Mouse (Mus musculus) hindbrain, embryonic 12.5 days (tissue): ENCODE data around the gene Gm6904. TPM values are rescaled to one million over a fixed set of nuclear protein-coding genes. Genes with fewer than 3 reads are reported as not detected.
"Not testable (repeated sequence)": the region's sequence is repeated elsewhere in the genome, so short reads cannot be mapped to it uniquely, and the experiment has no call there.

Source experiments
- ATAC-seq: fragments of 200-750 bp; cut with Nextera tagmentation; 2 replicates; pipeline ENCODE4 v1.8.0; 2017; ENCODE audit warnings: moderate TSS enrichment; ENCODE audit not compliant: low FRiP score
- H3K27ac ChIP-seq: fragments of 300-500 bp; sonication (generic); 2 replicates; pipeline ENCODE4 v1.5.1; 2016; ENCODE audit warnings: mild to moderate bottlenecking
- H3K27me3 ChIP-seq: fragments of 300-500 bp; sonication (generic); 2 replicates; pipeline ENCODE4 v1.6.1; 2016; ENCODE audit warnings: mild to moderate bottlenecking
- H3K36me3 ChIP-seq: fragments of 300-500 bp; sonication (generic); 2 replicates; pipeline ENCODE4 v1.6.1; 2016; ENCODE audit warnings: mild to moderate bottlenecking
- H3K4me1 ChIP-seq: fragments of 300-500 bp; sonication (generic); 2 replicates; pipeline ENCODE4 v1.6.1; 2016
- H3K4me2 ChIP-seq: fragments of 300-500 bp; sonication (generic); replicated peaks from 2 replicates; pipeline ENCODE4 v1.6.1; 2016; ENCODE audit warnings: mild to moderate bottlenecking
- H3K4me3 ChIP-seq: fragments of 300-500 bp; sonication (generic); 2 replicates; pipeline ENCODE4 v1.5.1; 2016; ENCODE audit warnings: mild to moderate bottlenecking
- H3K9ac ChIP-seq: fragments of 300-500 bp; sonication (generic); 2 replicates; pipeline ENCODE4 v1.6.1; 2016; ENCODE audit warnings: mild to moderate bottlenecking, moderate library complexity
- H3K9me3 ChIP-seq: fragments of 300-500 bp; sonication (generic); replicated peaks from 2 replicates; pipeline ENCODE4 v1.6.1; 2016; ENCODE audit warnings: mild to moderate bottlenecking
- WGBS: fragments of 180-500 bp; shearing (Covaris S2); methylation state at CpG from one replicate; pipeline ENCODE4 v1.1.7; 2016; 5-methylcytosine and 5-hydroxymethylcytosine counted together
- polyA plus RNA-seq: library from polyadenylated mRNA; unstranded; fragments of >200 nt; fragmentation: Nextera tagmentation; extraction: Ambion mirVana; gene quantifications from 2 replicates; pipeline ENCODE4 v1.2.1, GENCODE M21; 2016

The Gm6904 gene
- polyA plus RNA-seq: not detected in 2 replicates

DNA sequence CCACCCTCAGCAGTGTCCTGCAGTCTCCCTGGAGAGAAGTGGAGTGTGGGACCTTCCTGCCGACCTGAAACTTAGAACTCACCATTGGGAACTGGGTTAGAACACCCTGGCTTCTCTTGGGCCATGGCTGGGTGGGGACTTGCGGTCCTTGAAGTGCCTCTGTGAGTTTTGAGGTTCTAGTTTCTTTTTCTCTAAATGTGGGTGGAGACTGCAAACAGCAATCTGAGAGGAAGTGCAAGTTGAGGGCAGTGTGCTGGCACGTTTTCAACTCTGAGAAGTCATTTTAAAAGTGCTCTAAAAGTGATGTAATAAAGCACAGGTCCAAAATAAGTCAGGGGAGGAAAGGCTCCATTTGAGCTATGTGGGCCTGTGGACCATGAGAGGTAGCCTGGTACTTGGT lies at the start of gene Gm6904:
Gm6904 (minus strand) TSS at position 161 of the 400 bp plus-strand sequence.
- 82% methylated on average over 3 of the region's 3 CpGs for WGBS
- Histone ChIP-seq H3K9me3 (no peaks in the 10 kb centered on the region), H3K36me3 (no peaks in the 10 kb centered on the region), H3K27ac (no peak within 1 kb of the TSS), H3K9ac (no peak within 1 kb of the TSS), H3K4me2 (no peak within 1 kb of the TSS), H3K27me3 (no peaks in the 10 kb centered on the region), H3K4me3 (no peak within 1 kb of the TSS), H3K4me1 (no peaks in the 10 kb centered on the region)
- no peak for ATAC-seq

DNA sequence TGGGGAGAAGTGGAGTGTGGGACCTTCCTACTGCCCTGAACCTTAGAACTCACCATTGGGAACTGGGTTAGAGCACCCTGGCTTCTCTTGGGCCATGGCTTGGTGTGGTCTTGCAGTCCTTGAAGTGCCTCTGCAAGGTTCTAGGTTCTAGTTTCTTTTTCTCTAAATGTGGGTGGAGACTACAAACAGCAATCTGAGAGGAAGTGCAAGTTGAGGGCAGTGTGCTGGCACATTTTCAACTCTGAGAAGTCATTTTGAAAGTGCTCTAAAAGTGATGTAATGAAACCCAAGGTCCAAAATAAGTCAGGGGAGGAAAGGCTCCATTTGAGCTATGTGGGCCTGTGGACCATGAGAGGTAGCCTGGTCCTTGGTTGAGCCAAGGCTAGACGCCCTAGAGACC lies 37.4 kb upstream of the Gm6904 start, which contains the start of gene Phf11a:
Phf11a (minus strand) TSS at position 132 of the 400 bp plus-strand sequence.
- not testable (repeated sequence) for H3K4me2 ChIP-seq

DNA sequence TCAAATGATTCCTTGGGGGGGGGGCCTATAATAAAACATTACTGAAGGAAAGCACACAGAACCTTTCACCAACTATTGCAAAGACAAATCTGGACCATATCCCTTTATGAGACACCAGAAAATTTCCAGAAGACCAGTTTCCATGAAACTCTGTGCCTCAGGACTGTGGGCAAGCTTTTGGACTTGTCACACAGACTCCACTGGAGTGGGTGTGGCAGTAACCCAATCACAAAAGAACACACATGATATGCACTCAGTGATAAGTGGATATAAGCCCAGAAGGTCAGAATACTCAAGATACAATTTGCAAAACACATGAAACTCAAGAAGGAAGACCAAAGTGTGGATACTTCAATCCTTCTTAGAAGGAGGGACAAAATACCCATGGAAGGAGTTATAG lies 31.8 kb upstream of the Gm6904 start:
- not testable (repeated sequence) for H3K27ac ChIP-seq, H3K4me2 ChIP-seq, H3K4me3 ChIP-seq, H3K27me3 ChIP-seq, ATAC-seq, H3K9ac ChIP-seq, H3K4me1 ChIP-seq, H3K36me3 ChIP-seq, H3K9me3 ChIP-seq

More for the DNA sequence above, 37.4 kb upstream of the Gm6904 start, which contains the start of gene Phf11a:
- not testable (repeated sequence) for H3K27me3 ChIP-seq, ATAC-seq, H3K36me3 ChIP-seq, H3K4me1 ChIP-seq, H3K27ac ChIP-seq, H3K9ac ChIP-seq, H3K9me3 ChIP-seq, H3K4me3 ChIP-seq
- 79% methylated on average over 1 of the region's 1 CpGs for WGBS

DNA sequence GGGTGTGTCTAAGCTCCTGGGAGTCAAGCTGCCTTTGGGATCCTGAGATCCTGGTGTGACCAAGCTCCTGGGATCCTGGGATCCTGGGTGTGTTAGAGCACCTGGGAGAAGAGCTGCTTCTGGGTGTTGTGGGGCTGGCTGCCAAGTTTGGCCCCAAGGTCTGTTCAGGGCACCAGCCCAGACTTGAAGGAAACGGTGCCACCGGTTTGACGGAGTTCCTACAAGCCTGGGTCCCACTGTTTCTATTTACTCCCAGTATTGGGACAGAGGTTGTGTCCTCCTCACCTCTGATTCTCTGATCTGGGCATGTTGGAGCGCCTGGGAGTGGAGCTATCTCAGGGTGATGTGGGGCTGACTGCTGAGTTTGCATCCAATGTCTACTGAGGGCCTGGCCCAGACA lies 14.9 kb upstream of the Gm6904 start:
- not testable (repeated sequence) for ATAC-seq, H3K9me3 ChIP-seq, H3K4me2 ChIP-seq, H3K27me3 ChIP-seq, H3K4me3 ChIP-seq, H3K4me1 ChIP-seq, H3K27ac ChIP-seq, H3K36me3 ChIP-seq, H3K9ac ChIP-seq
- 93% methylated on average over 4 of the region's 4 CpGs for WGBS

DNA sequence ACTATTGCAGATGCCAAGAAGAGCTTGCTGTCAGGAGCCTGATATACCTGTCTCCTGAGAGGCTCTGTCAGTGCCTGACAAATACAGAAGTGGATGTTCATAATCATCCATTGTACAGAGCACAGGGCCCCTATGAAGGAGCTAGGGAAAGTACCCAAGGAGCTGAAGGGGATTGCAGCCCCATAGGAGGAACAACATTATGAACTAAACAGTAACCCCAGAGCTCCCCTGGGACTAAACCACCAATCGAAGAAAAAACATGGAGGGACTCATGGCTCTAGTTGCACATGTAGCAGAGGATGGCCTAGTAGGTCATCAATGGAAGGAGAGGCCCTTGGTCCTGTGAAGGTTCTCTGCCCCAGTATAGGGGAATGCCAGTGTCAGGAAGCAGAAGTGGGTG lies 4.2 kb downstream of the Gm6904 start:
- ATAC-seq, H3K4me3 ChIP-seq, H3K9ac ChIP-seq, H3K9me3 ChIP-seq, H3K27ac ChIP-seq, H3K4me1 ChIP-seq, H3K36me3 ChIP-seq, H3K27me3 ChIP-seq, H3K4me2 ChIP-seq: not testable (repeated sequence)
- 85% methylated on average over 1 of the region's 1 CpGs for WGBS

DNA sequence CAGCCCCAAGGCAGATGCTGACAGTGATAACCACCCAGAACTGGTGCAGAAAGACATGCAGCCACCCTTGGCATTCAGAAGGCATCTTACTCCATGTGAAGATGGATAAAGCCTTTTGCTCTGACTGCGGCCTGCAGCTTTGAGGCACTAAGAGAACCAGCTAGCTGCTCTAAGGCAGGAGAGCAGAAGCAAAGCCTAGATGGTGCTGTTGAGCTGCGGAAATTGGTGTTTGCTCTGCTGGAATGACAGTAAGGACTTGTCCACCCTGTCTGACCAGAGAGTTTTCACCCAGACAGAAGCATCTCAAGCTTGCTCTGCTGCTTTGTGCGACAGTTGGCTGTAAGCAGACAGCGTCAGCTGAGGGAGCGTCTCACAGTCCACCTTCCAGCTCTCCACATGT lies 9.7 kb downstream of the Gm6904 start:
- H3K36me3 ChIP-seq: not testable (repeated sequence)

DNA sequence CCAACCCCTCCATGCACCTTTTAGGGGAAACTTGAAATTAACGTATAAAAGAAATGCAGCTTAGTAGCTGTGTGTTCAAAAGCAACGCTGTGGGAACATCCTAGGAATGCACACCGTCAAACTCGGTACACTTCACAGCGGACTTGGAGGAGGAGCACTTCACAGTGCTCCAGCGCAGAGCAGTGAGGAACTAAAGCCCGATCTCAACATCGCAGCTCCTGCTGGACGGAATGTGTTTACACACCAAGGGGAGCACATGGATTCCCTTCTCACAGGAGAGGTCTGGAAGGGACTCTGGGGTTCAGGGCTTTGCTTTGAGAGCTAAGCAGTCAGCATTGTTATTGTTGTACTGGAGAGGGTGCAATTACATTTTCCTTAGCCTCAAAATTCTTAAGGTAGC lies 26.4 kb downstream of the Gm6904 start:
- peaks cover 93% of the 10 kb centered on the region for H3K36me3 ChIP-seq
- no peak overlapping the region for H3K9ac ChIP-seq
- 96% methylated on average over 9 of the region's 9 CpGs for WGBS
- no peaks in the 10 kb centered on the region for H3K27me3 ChIP-seq
- no peaks in the 10 kb centered on the region for H3K4me1 ChIP-seq
- H3K9me3 ChIP-seq: no peaks in the 10 kb centered on the region; the same call in 1 of the 2 replicates
- no peak overlapping the region for H3K4me2 ChIP-seq
- H3K27ac ChIP-seq: no peak overlapping the region
- H3K4me3 ChIP-seq: no peak overlapping the region
- ATAC-seq: no peak

More for the DNA sequence above, 9.7 kb downstream of the Gm6904 start:
- H3K27ac ChIP-seq, H3K4me2 ChIP-seq, H3K4me1 ChIP-seq, H3K9ac ChIP-seq, H3K9me3 ChIP-seq, H3K27me3 ChIP-seq, ATAC-seq, H3K4me3 ChIP-seq: not testable (repeated sequence)
- WGBS: 73% methylated on average over 5 of the region's 5 CpGs

DNA sequence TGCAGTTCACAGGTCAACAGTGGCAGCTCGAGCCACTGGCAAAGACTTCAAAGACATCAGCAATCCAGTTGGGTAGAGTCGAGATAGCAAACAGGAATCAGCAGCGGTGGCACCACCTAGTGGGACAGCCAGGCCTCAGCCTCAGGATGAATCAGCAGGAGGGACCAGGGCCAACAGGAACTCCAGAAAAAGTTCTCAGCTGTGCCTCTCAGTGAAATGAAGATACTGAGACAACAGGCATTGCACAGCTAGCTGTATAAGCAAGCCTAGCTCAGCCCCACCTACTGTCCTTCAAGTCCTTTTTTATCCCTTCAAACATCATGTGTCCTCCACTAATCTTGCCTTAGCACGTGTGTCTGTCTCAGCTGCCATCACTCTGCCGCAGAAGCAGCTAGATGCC lies 28.0 kb downstream of the Gm6904 start:
- Histone ChIP-seq H3K27ac (no peak overlapping the region), H3K9me3 (no peaks in the 10 kb centered on the region), H3K36me3 (peaks cover 92% of the 10 kb centered on the region), H3K4me2 (no peak overlapping the region), H3K4me1 (no peaks in the 10 kb centered on the region), H3K27me3 (no peaks in the 10 kb centered on the region), H3K4me3 (no peak overlapping the region), H3K9ac (no peak overlapping the region)
- ATAC-seq: no peak
- WGBS: 82% methylated on average over 5 of the region's 5 CpGs

DNA sequence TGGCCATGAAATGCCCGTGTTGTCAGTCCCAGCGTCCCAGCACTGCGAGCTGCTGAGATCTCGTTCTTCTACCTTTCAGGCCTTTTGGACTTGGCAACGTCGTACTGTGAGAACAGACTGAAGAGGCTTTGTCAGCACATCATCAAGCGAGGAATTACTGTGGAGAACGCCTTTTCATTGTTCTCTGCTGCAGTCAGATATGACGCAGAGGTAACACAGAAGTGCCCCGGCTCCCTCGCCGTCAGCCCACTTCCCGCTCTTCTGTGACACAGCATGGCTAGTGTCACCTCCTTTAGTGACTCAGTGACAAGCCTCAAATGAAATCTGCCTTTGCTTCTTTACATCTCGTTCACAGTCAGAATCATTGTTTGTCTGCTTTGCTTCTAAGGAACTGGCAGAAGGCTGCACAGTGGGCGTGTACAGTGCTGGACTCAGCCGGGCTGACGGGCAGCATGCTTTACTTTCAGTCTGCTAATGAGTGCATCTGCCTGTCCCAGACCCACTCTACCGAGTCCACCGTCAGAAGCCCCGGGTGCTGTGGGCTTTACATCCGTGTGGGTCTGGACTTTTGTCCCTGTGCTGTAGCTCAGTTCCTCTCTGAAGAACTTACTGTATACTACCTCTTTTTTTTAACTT lies 29.6 kb downstream of the Gm6904 start:
- no peaks in the 10 kb centered on the region for H3K4me1 ChIP-seq
- peaks cover 92% of the 10 kb centered on the region for H3K36me3 ChIP-seq
- H3K27ac ChIP-seq: no peak overlapping the region
- ATAC-seq: no peak
- H3K9me3 ChIP-seq: no peaks in the 10 kb centered on the region
- no peaks in the 10 kb centered on the region for H3K27me3 ChIP-seq
- H3K4me3 ChIP-seq: no peak overlapping the region
- no peak overlapping the region for H3K9ac ChIP-seq
- H3K4me2 ChIP-seq: no peak overlapping the region
- 86% methylated on average over 21 of the region's 21 CpGs for WGBS

DNA sequence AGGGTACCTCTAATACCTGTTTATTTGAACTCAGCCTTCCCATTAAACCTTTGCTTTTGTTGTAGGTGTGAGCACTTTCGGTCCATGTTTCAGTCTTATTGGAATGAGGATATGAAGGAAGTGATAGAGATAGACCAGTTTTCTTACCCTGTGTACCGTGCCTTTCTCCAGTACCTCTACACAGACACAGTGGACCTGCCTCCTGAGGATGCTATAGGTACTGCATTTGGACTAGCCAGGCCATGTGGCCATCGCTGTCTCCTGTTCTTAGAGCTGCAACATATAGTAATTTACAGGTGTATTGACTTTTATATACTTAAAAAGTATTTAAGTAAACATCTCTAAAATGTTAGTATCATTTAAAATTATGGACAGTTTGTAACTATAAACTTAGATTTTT lies 30.2 kb downstream of the Gm6904 start:
- no peak overlapping the region for H3K9ac ChIP-seq
- no peaks in the 10 kb centered on the region for H3K4me1 ChIP-seq
- ATAC-seq: no peak
- no peak overlapping the region for H3K4me2 ChIP-seq
- no peak overlapping the region for H3K27ac ChIP-seq
- H3K4me3 ChIP-seq: no peak overlapping the region
- H3K27me3 ChIP-seq: no peaks in the 10 kb centered on the region
- 94% methylated on average over 3 of the region's 3 CpGs for WGBS
- H3K36me3 ChIP-seq: peaks cover 91% of the 10 kb centered on the region
- no peaks in the 10 kb centered on the region for H3K9me3 ChIP-seq

DNA sequence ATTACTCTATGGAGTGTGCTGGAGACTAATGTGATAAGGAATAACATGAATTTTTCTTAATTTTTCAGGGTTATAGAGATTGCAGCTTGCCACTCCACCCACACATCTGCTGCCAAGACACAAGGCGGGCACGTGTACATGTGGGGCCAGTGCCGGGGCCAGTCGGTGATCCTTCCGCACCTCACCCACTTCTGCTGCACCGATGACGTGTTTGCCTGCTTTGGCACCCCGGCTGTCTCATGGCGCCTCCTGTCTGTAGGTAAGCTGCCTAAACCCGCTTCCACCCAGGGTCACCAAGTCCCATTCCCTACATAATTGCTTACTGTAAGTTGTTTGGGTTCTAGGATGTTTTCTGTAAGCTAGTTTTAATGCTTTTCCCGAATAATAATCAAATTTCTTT lies 33.8 kb downstream of the Gm6904 start:
- Histone ChIP-seq H3K36me3 (peaks cover 90% of the 10 kb centered on the region), H3K27ac (no peak overlapping the region), H3K9me3 (no peaks in the 10 kb centered on the region), H3K4me3 (no peak overlapping the region), H3K27me3 (no peaks in the 10 kb centered on the region), H3K4me1 (no peaks in the 10 kb centered on the region), H3K9ac (no peak overlapping the region), H3K4me2 (no peak overlapping the region)
- no peak for ATAC-seq
- WGBS: 96% methylated on average over 11 of the region's 11 CpGs

DNA sequence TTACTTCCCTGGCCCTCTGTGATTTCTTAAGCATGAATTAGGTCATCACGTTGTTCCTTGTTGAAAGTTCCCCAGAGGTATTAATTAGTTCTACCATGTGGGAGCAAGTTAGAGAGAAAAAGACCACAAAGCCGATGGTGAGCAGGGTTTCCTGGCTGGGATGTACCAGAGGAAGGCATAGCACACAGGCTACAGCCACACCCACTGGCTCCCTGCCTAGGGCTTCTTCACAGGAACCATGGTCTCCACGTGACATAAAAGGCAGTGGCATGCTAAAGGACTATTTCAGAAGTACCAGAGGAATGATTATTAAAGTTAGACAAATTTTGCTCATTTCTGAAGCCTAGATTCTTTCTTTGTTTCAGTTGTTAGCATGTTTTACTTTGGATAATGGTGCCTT lies 40.8 kb downstream of the Gm6904 start:
- H3K4me3 ChIP-seq: no peak overlapping the region
- no peak overlapping the region for H3K27ac ChIP-seq
- no peaks in the 10 kb centered on the region for H3K4me1 ChIP-seq
- H3K9me3 ChIP-seq: no peaks in the 10 kb centered on the region
- ATAC-seq: no peak
- 85% methylated on average over 3 of the region's 3 CpGs for WGBS
- H3K4me2 ChIP-seq: no peak overlapping the region
- peaks cover 81% of the 10 kb centered on the region for H3K36me3 ChIP-seq
- no peaks in the 10 kb centered on the region for H3K27me3 ChIP-seq
- no peak overlapping the region for H3K9ac ChIP-seq

DNA sequence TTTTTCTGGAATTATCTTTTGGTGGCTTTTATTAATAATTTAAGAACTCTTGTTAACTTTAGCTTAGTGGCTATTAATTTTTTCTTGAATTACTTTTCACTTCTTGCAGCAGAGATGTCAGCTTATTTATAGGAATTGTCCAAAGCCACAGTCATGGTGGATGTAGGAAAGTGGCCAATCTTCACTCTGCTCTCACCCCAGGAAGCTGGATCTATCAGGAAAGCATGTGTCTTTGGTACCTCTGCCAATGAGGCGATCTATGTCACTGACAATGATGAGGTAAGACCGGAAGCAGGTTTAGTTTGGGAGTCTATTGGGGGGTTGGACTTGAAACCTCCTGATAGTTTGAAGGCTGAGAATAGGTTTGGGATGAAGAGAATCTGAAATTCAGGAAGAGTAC lies 50.2 kb downstream of the Gm6904 start:
- no peak for ATAC-seq
- Histone ChIP-seq H3K27me3 (no peaks in the 10 kb centered on the region), H3K27ac (no peak overlapping the region), H3K36me3 (peaks cover 23% of the 10 kb centered on the region), H3K4me1 (peaks cover 22% of the 10 kb centered on the region), H3K9me3 (no peaks in the 10 kb centered on the region), H3K9ac (no peak overlapping the region), H3K4me2 (no peak overlapping the region), H3K4me3 (no peak overlapping the region)
- 95% methylated on average over 2 of the region's 2 CpGs for WGBS
